Mouse (Mus musculus) forebrain, embryonic 11.5 days (tissue): Measurements from ENCODE around the gene Csf2rb2. TPM values are rescaled to one million over a fixed set of nuclear protein-coding genes. Genes with fewer than 3 reads are reported as not detected.
"Not testable (repeated sequence)": the region's sequence is repeated elsewhere in the genome, so short reads cannot be mapped to it uniquely, and the experiment has no call there.

Experiments used
- ATAC-seq: fragments of 200-750 bp; cut with Nextera tagmentation; replicated peaks from 2 replicates; pipeline ENCODE4 v1.8.0; 2017; ENCODE audit warnings: moderate TSS enrichment; ENCODE audit not compliant: low FRiP score
- DNase-seq: peaks from one replicate; pipeline ENCODE4 v3.0.0-alpha.2; 2017; ENCODE audit warnings: low spot score
- H3K27ac ChIP-seq: fragments of 300-500 bp; sonication (generic); 2 replicates; pipeline ENCODE4 v1.5.1; 2014; ENCODE audit warnings: low read depth, low read length
- H3K27me3 ChIP-seq: fragments of 300-500 bp; sonication (generic); 2 replicates; pipeline ENCODE4 v1.6.1; 2014; ENCODE audit warnings: mild to moderate bottlenecking, low read length, mixed read lengths; ENCODE audit not compliant: control insufficient read depth, insufficient read depth
- H3K36me3 ChIP-seq: fragments of 300-500 bp; sonication (generic); 2 replicates; pipeline ENCODE4 v1.6.1; 2014; ENCODE audit warnings: mild to moderate bottlenecking, low read length, moderate library complexity, mixed read lengths; ENCODE audit not compliant: control insufficient read depth, insufficient read depth
- H3K4me1 ChIP-seq: fragments of 300-500 bp; sonication (generic); replicated peaks from 2 replicates; pipeline ENCODE4 v1.6.1; 2014; ENCODE audit warnings: low read length, mixed read lengths; ENCODE audit not compliant: control insufficient read depth, insufficient read depth
- H3K4me2 ChIP-seq: fragments of 300-500 bp; sonication (generic); 2 replicates; pipeline ENCODE4 v1.6.1; 2014; ENCODE audit warnings: low read depth, mild to moderate bottlenecking, low read length, moderate library complexity, mixed read lengths; ENCODE audit not compliant: severe bottlenecking
- H3K4me3 ChIP-seq: fragments of 300-500 bp; sonication (generic); 2 replicates; pipeline ENCODE4 v1.5.1; 2014; ENCODE audit warnings: low read depth, low read length
- H3K9ac ChIP-seq: fragments of 300-500 bp; sonication (generic); 2 replicates; pipeline ENCODE4 v1.6.1; 2014; ENCODE audit warnings: low read length
- H3K9me3 ChIP-seq: fragments of 300-500 bp; sonication (generic); 2 replicates; pipeline ENCODE4 v1.6.1; 2016; ENCODE audit warnings: low read length, mixed read lengths; ENCODE audit not compliant: control insufficient read depth
- WGBS: fragments of 180-500 bp; shearing (Covaris S2); extraction: QIAGEN DNeasy Blood & Tissue Kit; methylation state at CpG from one replicate; pipeline ENCODE4 v1.1.7; 2014; 5-methylcytosine and 5-hydroxymethylcytosine counted together
- polyA plus RNA-seq: library from polyadenylated mRNA; unstranded; fragments of >200 nt; fragmentation: Nextera tagmentation; extraction: Ambion mirVana; gene quantifications from 2 replicates; pipeline ENCODE4 v1.2.1, GENCODE M21; 2014

Csf2rb2 gene
- polyA plus RNA-seq, 1 experiment from 2014 or later = 0.40 TPM

DNA sequence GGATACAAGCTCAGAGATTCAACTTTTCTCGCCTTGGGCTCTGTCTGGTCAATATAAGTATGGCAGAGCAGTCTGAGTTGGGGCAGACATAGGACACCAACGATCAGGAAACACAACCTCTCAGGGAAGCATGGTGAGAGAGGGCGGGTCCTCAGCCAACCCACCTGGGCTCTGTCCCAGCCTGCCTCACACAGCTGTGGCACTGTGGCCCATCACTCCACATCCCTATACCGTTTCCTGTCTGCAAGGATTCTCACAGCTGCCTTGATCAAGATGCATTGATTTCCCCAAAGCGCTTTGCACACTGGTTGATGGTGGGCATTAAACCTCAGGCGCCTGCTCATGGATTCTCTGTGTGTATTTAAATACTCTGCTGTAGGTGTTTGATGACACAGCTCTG lies 27.5 kb upstream of the Csf2rb2 start:
- H3K9ac ChIP-seq = no peak overlapping the region
- H3K4me2 ChIP-seq = no peak overlapping the region
- no peaks in the 10 kb centered on the region for H3K9me3 ChIP-seq
- no peak for DNase-seq
- H3K27me3 ChIP-seq = no peaks in the 10 kb centered on the region
- H3K4me1 ChIP-seq = no peaks in the 10 kb centered on the region
- H3K36me3 ChIP-seq = no peaks in the 10 kb centered on the region
- H3K4me3 ChIP-seq = no peak overlapping the region
- no peak for ATAC-seq
- 84% methylated on average over 6 of the region's 6 CpGs for WGBS
- no peak overlapping the region for H3K27ac ChIP-seq

DNA sequence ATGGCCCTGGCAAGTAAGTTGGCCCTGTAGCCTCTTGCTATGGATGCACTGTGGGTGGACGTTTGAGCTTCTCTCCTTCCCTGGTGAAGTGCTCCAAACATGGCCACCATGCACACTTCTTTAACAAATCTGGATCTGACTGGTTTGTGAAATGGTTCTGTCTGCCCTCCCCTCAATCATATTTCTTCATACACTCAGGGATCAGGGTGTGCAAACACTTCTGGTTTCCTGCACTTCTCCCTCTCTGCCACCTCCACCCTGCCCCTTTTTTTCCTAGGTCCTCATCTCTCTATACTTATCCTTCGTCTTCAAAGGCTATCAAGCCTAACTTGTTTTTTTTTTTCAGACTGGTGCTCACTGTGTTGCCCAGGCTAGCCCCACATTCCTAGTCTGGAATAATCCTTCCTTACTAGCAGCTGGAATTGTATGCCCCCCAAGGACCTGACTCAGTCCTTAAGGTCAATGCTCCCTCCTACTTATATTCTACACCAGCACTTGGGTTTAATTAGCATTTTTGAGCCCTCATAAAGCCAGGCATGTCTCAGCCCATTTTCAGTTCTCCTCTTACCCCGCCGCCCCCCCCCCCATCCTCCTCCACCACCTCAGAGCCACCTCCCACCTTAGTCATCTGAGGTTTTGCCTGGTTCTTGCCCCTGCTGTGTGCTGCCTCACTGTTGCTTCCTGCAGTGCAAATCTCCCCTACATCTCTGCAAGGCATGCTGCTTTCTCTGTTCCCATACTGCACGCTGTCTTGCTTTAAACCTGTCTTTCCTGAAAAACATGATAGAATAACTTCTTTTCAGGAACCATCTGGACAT lies 26.2 kb upstream of the Csf2rb2 start:
- DNase-seq = no peak
- no peak for ATAC-seq
- WGBS = 77% methylated on average over 5 of the region's 5 CpGs

DNA sequence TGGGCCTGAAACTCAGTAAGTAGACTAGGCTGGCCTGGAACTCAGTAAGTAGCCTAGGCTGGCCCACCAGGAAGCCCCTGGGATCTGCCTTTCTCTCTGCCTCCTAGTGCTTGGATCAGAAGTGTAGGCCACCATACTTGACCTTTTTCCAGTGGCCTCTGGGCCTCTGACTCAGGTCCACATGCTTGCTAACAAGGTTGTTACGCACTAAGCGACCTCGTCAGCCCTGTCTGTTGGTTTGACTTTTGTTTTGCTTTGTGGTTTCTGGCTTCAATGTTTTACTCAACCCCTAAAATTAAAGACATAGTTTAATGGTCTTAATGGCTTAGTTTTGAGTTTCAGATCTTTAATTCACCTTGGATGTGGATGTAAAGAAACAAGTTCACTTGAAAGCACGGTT lies 25.2 kb upstream of the Csf2rb2 start:
- ATAC-seq (no peak), DNase-seq (no peak)
- Histone ChIP-seq H3K9me3 (no peaks in the 10 kb centered on the region), H3K27ac (no peak overlapping the region), H3K36me3 (no peaks in the 10 kb centered on the region), H3K4me1 (no peaks in the 10 kb centered on the region), H3K4me3 (no peak overlapping the region), H3K27me3 (no peaks in the 10 kb centered on the region), H3K9ac (no peak overlapping the region), H3K4me2 (no peak overlapping the region)
- 84% methylated on average over 4 of the region's 4 CpGs for WGBS

More for the DNA sequence above, 26.2 kb upstream of the Csf2rb2 start:
- H3K4me2 ChIP-seq = no peak overlapping the region
- H3K27ac ChIP-seq = no peak overlapping the region
- no peak overlapping the region for H3K4me3 ChIP-seq
- no peaks in the 10 kb centered on the region for H3K36me3 ChIP-seq
- no peaks in the 10 kb centered on the region for H3K9me3 ChIP-seq
- no peaks in the 10 kb centered on the region for H3K4me1 ChIP-seq
- no peak overlapping the region for H3K9ac ChIP-seq
- H3K27me3 ChIP-seq = no peaks in the 10 kb centered on the region

DNA sequence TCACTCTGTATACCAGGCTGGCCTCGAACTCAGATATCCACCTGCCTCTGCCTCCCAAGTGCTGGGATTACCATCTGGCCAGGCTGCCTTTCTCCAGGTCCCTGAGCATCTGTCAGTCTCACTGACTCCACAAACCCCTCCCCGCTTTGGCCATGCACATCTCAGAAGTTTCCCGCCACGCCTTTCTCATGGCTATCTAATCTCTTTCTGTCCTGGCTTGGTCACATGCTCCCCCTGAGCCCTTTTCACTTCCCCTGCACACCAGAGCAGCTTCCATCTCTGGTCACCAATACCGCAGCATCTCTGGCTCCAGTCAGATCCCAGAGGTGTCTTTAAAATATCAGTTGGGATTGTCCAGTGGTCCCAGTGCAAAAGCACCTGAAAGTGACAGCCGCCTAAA lies 24.5 kb upstream of the Csf2rb2 start:
- not testable (repeated sequence) for H3K4me3 ChIP-seq, H3K4me1 ChIP-seq, H3K9me3 ChIP-seq, DNase-seq, H3K27me3 ChIP-seq, H3K27ac ChIP-seq, ATAC-seq, H3K4me2 ChIP-seq, H3K9ac ChIP-seq, H3K36me3 ChIP-seq
- WGBS = 86% methylated on average over 6 of the region's 6 CpGs

DNA sequence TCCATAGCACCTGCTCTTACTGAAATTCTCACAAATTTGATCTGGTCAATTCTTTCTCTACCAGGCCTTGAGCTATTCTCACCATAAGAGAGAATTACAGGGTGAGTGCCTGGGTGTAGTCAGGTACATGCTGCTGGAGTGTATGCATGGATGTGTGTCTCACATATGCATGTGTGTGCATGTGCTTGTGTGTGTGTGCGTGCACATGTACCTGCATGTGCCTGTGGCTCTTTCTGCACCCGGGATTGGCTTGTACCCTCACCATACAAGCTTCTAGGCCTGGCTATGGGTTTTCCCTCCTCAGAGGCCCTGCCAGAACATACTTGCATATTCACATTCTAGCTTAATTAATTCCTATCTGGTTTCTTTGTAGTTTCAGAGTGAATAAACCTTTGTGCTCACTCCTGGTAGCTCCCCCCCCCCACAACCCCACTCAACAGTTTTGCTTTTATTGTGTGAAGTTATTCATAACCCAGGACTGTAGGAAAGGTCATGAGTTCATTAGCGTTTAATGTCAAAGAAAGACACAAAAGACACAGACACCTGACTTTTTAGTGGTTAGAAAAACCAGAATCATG lies 23.1 kb upstream of the Csf2rb2 start:
- Histone ChIP-seq H3K27ac (no peak overlapping the region), H3K4me1 (no peaks in the 10 kb centered on the region), H3K9ac (no peak overlapping the region), H3K36me3 (no peaks in the 10 kb centered on the region), H3K27me3 (no peaks in the 10 kb centered on the region), H3K4me2 (no peak overlapping the region), H3K4me3 (no peak overlapping the region), H3K9me3 (no peaks in the 10 kb centered on the region)
- 74% methylated on average over 3 of the region's 3 CpGs for WGBS
- DNase-seq = no peak
- ATAC-seq = no peak

DNA sequence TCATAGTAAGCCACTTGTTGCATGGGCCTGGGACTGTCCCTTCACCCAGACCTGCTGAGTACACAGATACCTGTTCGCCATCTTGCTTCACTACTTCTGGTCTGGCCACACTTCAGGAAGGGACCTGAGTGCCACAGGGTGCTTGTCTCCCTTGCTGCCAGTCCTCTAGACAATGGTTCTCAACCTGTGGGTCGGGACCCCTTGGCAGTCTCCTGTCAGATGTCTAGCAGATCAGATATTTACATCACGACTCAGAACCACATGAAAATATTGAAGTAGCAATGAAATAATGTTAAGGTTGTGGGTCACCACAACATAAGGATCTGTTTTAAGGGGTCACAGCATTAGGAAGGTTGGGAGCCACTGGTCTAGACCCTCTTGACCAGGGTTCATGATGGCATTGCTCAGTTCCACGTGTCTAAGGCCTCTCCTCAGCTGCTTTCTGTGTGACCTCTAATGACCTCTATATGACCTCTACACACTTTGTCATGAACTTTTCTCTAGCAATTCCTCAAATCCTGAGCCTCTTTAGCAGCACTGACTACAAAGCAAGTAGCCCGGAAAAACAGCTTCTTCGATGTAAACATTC lies 22.3 kb upstream of the Csf2rb2 start:
- H3K27me3 ChIP-seq, H3K4me2 ChIP-seq, H3K4me3 ChIP-seq, H3K36me3 ChIP-seq, H3K4me1 ChIP-seq, ATAC-seq, H3K27ac ChIP-seq, H3K9ac ChIP-seq, H3K9me3 ChIP-seq, DNase-seq: not testable (repeated sequence)
- WGBS = 86% methylated on average over 6 of the region's 6 CpGs

DNA sequence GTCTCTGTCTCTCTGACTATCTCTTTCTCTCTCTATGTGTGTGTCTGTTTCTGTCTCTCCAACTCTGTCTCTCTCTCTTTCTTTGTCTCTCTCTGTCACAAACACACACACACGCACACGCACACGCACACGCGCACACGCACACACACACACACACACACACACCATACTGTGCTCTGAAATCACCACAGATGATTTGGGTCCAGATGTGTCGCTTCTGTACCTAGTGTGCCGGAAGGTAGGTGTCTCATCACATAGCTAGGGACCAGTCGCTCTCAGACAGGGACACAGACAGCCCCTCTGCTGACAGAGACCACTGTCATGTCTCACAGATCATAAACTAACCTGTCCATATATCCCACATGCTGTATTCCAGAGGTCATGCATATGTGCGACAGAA lies 21.2 kb upstream of the Csf2rb2 start:
- H3K4me3 ChIP-seq = no peak overlapping the region
- DNase-seq (no peak), ATAC-seq (no peak)
- no peak overlapping the region for H3K4me2 ChIP-seq
- H3K36me3 ChIP-seq = no peaks in the 10 kb centered on the region
- H3K27ac ChIP-seq = no peak overlapping the region
- no peaks in the 10 kb centered on the region for H3K27me3 ChIP-seq
- 94% methylated on average over 10 of the region's 10 CpGs for WGBS
- H3K9ac ChIP-seq = no peak overlapping the region
- H3K9me3 ChIP-seq = no peaks in the 10 kb centered on the region
- no peaks in the 10 kb centered on the region for H3K4me1 ChIP-seq

DNA sequence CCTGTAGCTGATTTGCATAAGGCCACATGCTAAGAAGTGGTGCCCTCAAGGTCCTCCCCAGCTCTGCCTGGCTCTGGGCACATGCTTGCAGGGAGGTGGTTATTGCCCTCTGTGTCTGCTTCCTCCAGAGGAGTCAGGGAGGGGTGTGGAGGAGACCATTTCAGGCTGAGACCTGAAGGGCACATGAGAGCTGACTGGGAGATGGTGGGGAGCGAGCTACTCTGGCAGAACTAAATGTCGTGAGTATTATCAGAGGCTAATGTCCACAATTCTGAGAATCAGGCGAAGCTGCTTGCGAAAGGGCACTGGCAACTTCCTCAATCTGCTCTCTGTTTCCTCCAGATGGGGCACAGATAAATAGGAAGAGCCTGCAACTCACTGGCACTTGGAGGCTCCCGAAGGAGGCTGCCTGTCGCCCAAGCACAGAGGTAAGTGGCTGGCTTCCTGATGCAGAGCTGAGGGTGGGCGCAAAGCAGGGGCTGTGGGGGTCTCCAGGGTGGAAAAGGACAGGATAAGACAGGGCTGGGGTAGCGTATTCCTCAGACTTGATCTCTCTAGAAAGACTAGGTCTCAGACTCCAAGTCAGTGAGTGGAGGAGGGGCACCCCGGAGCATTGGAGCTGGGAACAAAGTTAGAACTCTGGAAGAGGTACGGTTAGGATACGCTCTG lies 20.3 kb upstream of the Csf2rb2 start, which contains the start of gene Csf2rb:
Gene Csf2rb, plus strand, starts transcription at position 82 of the 669 bp plus-strand sequence.
- 84% methylated on average over 11 of the region's 11 CpGs for WGBS
- no peak within 1 kb of the TSS for H3K9ac ChIP-seq
- H3K4me3 ChIP-seq = no peak within 1 kb of the TSS
- no peak within 1 kb of the TSS for H3K27ac ChIP-seq
- no peaks in the 10 kb centered on the region for H3K27me3 ChIP-seq
- no peaks in the 10 kb centered on the region for H3K36me3 ChIP-seq
- DNase-seq (no peak), ATAC-seq (no peak)
- no peaks in the 10 kb centered on the region for H3K9me3 ChIP-seq
- no peaks in the 10 kb centered on the region for H3K4me1 ChIP-seq
- H3K4me2 ChIP-seq = no peak within 1 kb of the TSS
